Mouse (Mus musculus) urinary bladder, postnatal 14 days (tissue): ENCODE data around the gene Cox16.

ENCODE experiments used
- DNase-seq: peaks from one replicate; pipeline ENCODE4 v3.0.0; 2021; ENCODE audit warnings: low spot score

The Cox16 gene

DNA sequence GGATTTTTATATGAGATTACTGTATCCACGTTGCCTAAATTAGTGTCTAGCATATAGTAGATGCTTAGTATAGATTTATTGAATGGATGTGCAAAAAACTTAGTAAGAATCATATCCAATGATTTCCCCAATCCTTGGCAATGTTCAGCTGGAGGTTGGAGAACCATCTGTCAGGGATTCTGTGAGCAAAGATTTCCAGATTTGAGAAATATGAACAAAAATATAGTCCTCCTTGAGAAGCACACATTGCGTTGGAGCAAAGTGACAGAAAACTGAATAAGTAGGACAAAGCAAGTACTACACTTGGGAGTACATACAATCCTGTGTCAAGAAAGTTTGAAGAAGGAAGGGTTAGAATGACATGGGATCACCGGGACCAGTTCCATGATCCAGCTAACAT lies 160.8 kb downstream of the Cox16 start:
- DNase-seq: no peak

DNA sequence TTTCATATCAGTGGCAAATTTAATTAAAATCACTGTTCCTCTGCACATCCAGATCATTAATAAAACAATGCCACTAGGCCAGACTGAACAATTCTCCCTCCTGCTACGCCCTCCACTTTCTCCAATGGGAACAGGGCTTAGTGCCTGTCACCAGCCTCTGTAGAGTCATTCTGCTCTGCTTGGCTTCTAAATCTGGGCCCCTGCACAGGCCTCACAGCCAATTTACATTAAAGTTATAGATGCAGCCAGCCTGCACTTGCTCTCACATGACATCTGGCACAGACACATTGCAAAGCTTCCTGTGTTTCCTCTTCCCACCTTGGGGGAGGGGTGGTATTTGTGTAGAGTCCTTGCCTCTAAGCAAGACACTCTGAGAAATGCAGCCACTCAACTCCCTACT lies 163.9 kb downstream of the Cox16 start:
- no peak for DNase-seq

GRCm38 (mm10) chr12:81317811-81318210 lies 167.1 kb downstream of the Cox16 start:
- DNase-seq: no peak

- DNase-seq: no peak
Measured at GRCm38 (mm10) chr12:81315953-81316352, 169.0 kb downstream of the Cox16 start.
